Mouse (Mus musculus) limb, embryonic 11.5 days (tissue): Measurements from ENCODE around the gene Rap1gds1. TPM values are rescaled to one million over a fixed set of nuclear protein-coding genes. Genes with fewer than 3 reads are reported as not detected.

Experiments
- ATAC-seq: fragments of 200-750 bp; cut with Nextera tagmentation; 2 replicates; pipeline ENCODE4 v1.8.0; 2017; ENCODE audit warnings: low read depth; ENCODE audit not compliant: insufficient number of reproducible peaks, low FRiP score, low TSS enrichment
- DNase-seq: peaks from one replicate; pipeline ENCODE4 v3.0.0-alpha.2; 2015; ENCODE audit warnings: low spot score
- H3K27ac ChIP-seq: fragments of 300-500 bp; sonication (generic); replicated peaks from 2 replicates; pipeline ENCODE4 v1.5.1; 2014; ENCODE audit warnings: low read depth, mild to moderate bottlenecking, low read length
- H3K27me3 ChIP-seq: fragments of 300-500 bp; sonication (generic); 2 replicates; pipeline ENCODE4 v1.6.1; 2014; ENCODE audit warnings: mild to moderate bottlenecking, low read length, mixed read lengths; ENCODE audit not compliant: control insufficient read depth, insufficient read depth
- H3K36me3 ChIP-seq: fragments of 300-500 bp; sonication (generic); 2 replicates; pipeline ENCODE4 v1.6.1; 2014; ENCODE audit warnings: mild to moderate bottlenecking, low read length, moderate library complexity, mixed read lengths; ENCODE audit not compliant: control insufficient read depth, insufficient read depth
- H3K4me1 ChIP-seq: fragments of 300-500 bp; sonication (generic); 2 replicates; pipeline ENCODE4 v1.6.1; 2014; ENCODE audit warnings: low read length, mixed read lengths; ENCODE audit not compliant: control insufficient read depth, insufficient read depth
- H3K4me2 ChIP-seq: fragments of 300-500 bp; sonication (generic); 2 replicates; pipeline ENCODE4 v1.6.1; 2014; ENCODE audit warnings: low read depth, mild to moderate bottlenecking, moderate library complexity; ENCODE audit not compliant: severe bottlenecking
- H3K4me3 ChIP-seq: fragments of 300-500 bp; sonication (generic); 2 replicates; pipeline ENCODE4 v1.5.1; 2014; ENCODE audit warnings: low read depth, low read length
- H3K9ac ChIP-seq: fragments of 300-500 bp; sonication (generic); 2 replicates; pipeline ENCODE4 v1.6.1; 2014; ENCODE audit warnings: mild to moderate bottlenecking, low read length
- H3K9me3 ChIP-seq: fragments of 300-500 bp; sonication (generic); 2 replicates; pipeline ENCODE4 v1.6.1; 2016; ENCODE audit warnings: low read length; ENCODE audit not compliant: control insufficient read depth
- WGBS: fragments of 180-500 bp; shearing (Covaris S2); extraction: QIAGEN DNeasy Blood & Tissue Kit; methylation state at CpG from one replicate; pipeline ENCODE4 v1.1.7; 2014; 5-methylcytosine and 5-hydroxymethylcytosine counted together
- polyA plus RNA-seq: library from polyadenylated mRNA; unstranded; fragments of >200 nt; fragmentation: Nextera tagmentation; extraction: Ambion mirVana; gene quantifications from 2 replicates; pipeline ENCODE4 v1.2.1, GENCODE M21; 2014

Rap1gds1 gene
- polyA plus RNA-seq = 53.5 and 56.2 TPM in 2 replicates

GRCm38 (mm10) chr3:139074484-139075211 is at the start of gene Rap1gds1:
Rap1gds1 (minus strand) TSS chr3:139075201.
- Histone ChIP-seq H3K36me3 (no peaks in the 10 kb centered on the region), H3K4me3 (peak within 1 kb of the TSS; percentile 83), H3K27ac (peak within 1 kb of the TSS; percentile 95), H3K4me2 (peak within 1 kb of the TSS; percentile 92), H3K4me1 (no peaks in the 10 kb centered on the region), H3K9me3 (no peaks in the 10 kb centered on the region), H3K9ac (peak within 1 kb of the TSS; percentile 89), H3K27me3 (no peaks in the 10 kb centered on the region)
- peak; percentile 55 for ATAC-seq
- DNase-seq = peak; percentile 79
- under 1% methylated on average over 67 of the region's 97 CpGs for WGBS

- DNase-seq (no peak), ATAC-seq (peak; percentile 67; the same call in 1 of the 2 replicates)
- H3K4me3 ChIP-seq = no peak overlapping the region
- H3K27ac ChIP-seq = no peak overlapping the region
- H3K4me1 ChIP-seq = no peaks in the 10 kb centered on the region
- no peaks in the 10 kb centered on the region for H3K27me3 ChIP-seq
- H3K9me3 ChIP-seq = no peaks in the 10 kb centered on the region
- no peaks in the 10 kb centered on the region for H3K36me3 ChIP-seq
- no peak overlapping the region for H3K4me2 ChIP-seq
- H3K9ac ChIP-seq = no peak overlapping the region
These were observed 43.4 kb upstream of the Rap1gds1 start for GRCm38 (mm10) chr3:139118446-139118845.

GRCm38 (mm10) chr3:139116733-139117337 is 41.8 kb upstream of the Rap1gds1 start:
- H3K4me3 ChIP-seq = no peak overlapping the region
- 87% methylated on average over 9 of the region's 9 CpGs for WGBS
- no peak overlapping the region for H3K4me2 ChIP-seq
- H3K9ac ChIP-seq = no peak overlapping the region
- no peak for DNase-seq
- no peak overlapping the region for H3K27ac ChIP-seq
- H3K27me3 ChIP-seq = no peaks in the 10 kb centered on the region
- H3K4me1 ChIP-seq = no peaks in the 10 kb centered on the region
- no peak for ATAC-seq
- no peaks in the 10 kb centered on the region for H3K9me3 ChIP-seq
- H3K36me3 ChIP-seq = no peaks in the 10 kb centered on the region

GRCm38 (mm10) chr3:139112335-139112973 is 37.5 kb upstream of the Rap1gds1 start:
- 69% methylated on average over 3 of the region's 3 CpGs for WGBS
- Histone ChIP-seq H3K9ac (no peak overlapping the region), H3K36me3 (no peaks in the 10 kb centered on the region), H3K4me1 (no peaks in the 10 kb centered on the region), H3K4me2 (no peak overlapping the region), H3K27ac (no peak overlapping the region), H3K4me3 (no peak overlapping the region), H3K9me3 (no peaks in the 10 kb centered on the region), H3K27me3 (no peaks in the 10 kb centered on the region)
- ATAC-seq (peak; percentile 49; the same call in 1 of the 2 replicates), DNase-seq (no peak)

- Histone ChIP-seq H3K4me1 (no peaks in the 10 kb centered on the region), H3K4me2 (no peak overlapping the region), H3K27ac (no peak overlapping the region), H3K9ac (no peak overlapping the region), H3K9me3 (no peaks in the 10 kb centered on the region), H3K4me3 (no peak overlapping the region), H3K27me3 (no peaks in the 10 kb centered on the region), H3K36me3 (no peaks in the 10 kb centered on the region)
- WGBS = 89% methylated on average over 2 of the region's 2 CpGs
- ATAC-seq (no peak), DNase-seq (no peak)
These were observed 36.9 kb upstream of the Rap1gds1 start for GRCm38 (mm10) chr3:139111877-139112276.

GRCm38 (mm10) chr3:139108176-139108575 is 33.2 kb upstream of the Rap1gds1 start:
- Histone ChIP-seq H3K4me2 (no peak overlapping the region), H3K27ac (no peak overlapping the region), H3K27me3 (no peaks in the 10 kb centered on the region), H3K36me3 (no peaks in the 10 kb centered on the region), H3K9ac (no peak overlapping the region), H3K9me3 (no peaks in the 10 kb centered on the region), H3K4me1 (no peaks in the 10 kb centered on the region), H3K4me3 (no peak overlapping the region)
- no peak for DNase-seq
- WGBS = 95% methylated on average over 5 of the region's 5 CpGs
- no peak for ATAC-seq

- WGBS = 79% methylated on average over 2 of the region's 2 CpGs
- no peak for ATAC-seq
- H3K4me2 ChIP-seq = no peak overlapping the region
- no peaks in the 10 kb centered on the region for H3K9me3 ChIP-seq
- DNase-seq = no peak
- no peak overlapping the region for H3K9ac ChIP-seq
- no peak overlapping the region for H3K27ac ChIP-seq
- H3K4me1 ChIP-seq = no peaks in the 10 kb centered on the region
- no peaks in the 10 kb centered on the region for H3K27me3 ChIP-seq
- H3K4me3 ChIP-seq = no peak overlapping the region
- H3K36me3 ChIP-seq = no peaks in the 10 kb centered on the region
These were observed 28.9 kb upstream of the Rap1gds1 start for GRCm38 (mm10) chr3:139103914-139104313.

- no peak for DNase-seq
- Histone ChIP-seq H3K27me3 (no peaks in the 10 kb centered on the region), H3K4me1 (no peaks in the 10 kb centered on the region), H3K36me3 (no peaks in the 10 kb centered on the region), H3K9me3 (no peaks in the 10 kb centered on the region), H3K4me2 (no peak overlapping the region), H3K4me3 (no peak overlapping the region), H3K9ac (no peak overlapping the region), H3K27ac (no peak overlapping the region)
- 82% methylated on average over 3 of the region's 3 CpGs for WGBS
- no peak for ATAC-seq
These were observed 28.3 kb upstream of the Rap1gds1 start for GRCm38 (mm10) chr3:139103346-139103745.
